In genomic region chr5:124463462-124463861, GRCm38 (mm10) we compare ENCODE assay signal across 24 mouse cellular contexts.
"Had no signal": no experiment of that assay in that cellular context is flagged by ENCODE, and none has a peak within 500 bp of the region (broad histone marks: within the 10 kb centered on the region; RNA-seq: fewer than 3 reads in every experiment).

No protein-coding gene starts in this region.

- H3K27ac ChIP-seq: gastrocnemius, adult 2 months; heart, adult 2 months; heart, embryonic 13.5 days; heart, embryonic 15.5 days; hindbrain, embryonic 13.5 days; hindbrain, embryonic 15.5 days; hindbrain, postnatal 0 days; limb, embryonic 13.5 days; limb, embryonic 15.5 days; liver, embryonic 13.5 days had no signal

- H3K9ac ChIP-seq: heart, embryonic 13.5 days; heart, embryonic 15.5 days; hindbrain, embryonic 13.5 days; hindbrain, embryonic 15.5 days; limb, embryonic 13.5 days; limb, embryonic 15.5 days; liver, embryonic 13.5 days had no signal

- DNase-seq: gastrocnemius, adult 2 months; gastrocnemius, postnatal 10 days; gastrocnemius, postnatal 36 days; heart, adult 11 months; heart, adult 2 months; heart, postnatal 14 days; heart, postnatal 36 days; kidney, adult 18-20 months; kidney, adult 8-10 months; kidney, postnatal 14 days; kidney, postnatal 36 days; layer of hippocampus, adult 9-11 months; layer of hippocampus, postnatal 36 days; left cerebral cortex, postnatal 4 days; liver, embryonic 13.5 days had no signal

- H3K27me3 ChIP-seq: heart, embryonic 13.5 days; heart, embryonic 15.5 days; hindbrain, embryonic 13.5 days; hindbrain, embryonic 15.5 days; limb, embryonic 13.5 days; limb, embryonic 15.5 days; liver, embryonic 13.5 days had no signal

- H3K9me3 ChIP-seq: heart, embryonic 13.5 days; heart, embryonic 15.5 days; hindbrain, embryonic 13.5 days; hindbrain, embryonic 15.5 days; limb, embryonic 13.5 days; limb, embryonic 15.5 days; liver, embryonic 13.5 days had no signal

- H3K4me1 ChIP-seq: heart, embryonic 13.5 days; heart, embryonic 15.5 days; hindbrain, embryonic 13.5 days; hindbrain, embryonic 15.5 days; limb, embryonic 13.5 days; limb, embryonic 15.5 days; liver, embryonic 13.5 days had no signal

- ATAC-seq: forebrain, embryonic 16.5 days; hindbrain, postnatal 0 days; intestine, embryonic 16.5 days had no signal

- H3K4me3 ChIP-seq: gastrocnemius, adult 2 months; heart, adult 2 months; heart, embryonic 13.5 days; heart, embryonic 15.5 days; hindbrain, embryonic 13.5 days; hindbrain, embryonic 15.5 days; limb, embryonic 13.5 days; limb, embryonic 15.5 days; liver, embryonic 13.5 days had no signal

- H3K4me2 ChIP-seq: heart, embryonic 13.5 days; heart, embryonic 15.5 days; hindbrain, embryonic 13.5 days; hindbrain, embryonic 15.5 days; limb, embryonic 13.5 days; limb, embryonic 15.5 days; liver, embryonic 13.5 days had no signal
